Mouse (Mus musculus) gastrocnemius, postnatal 36 days (tissue): ENCODE data around the gene Tbc1d19. TPM values are rescaled to one million over a fixed set of nuclear protein-coding genes. Genes with fewer than 3 reads are reported as not detected.
A peak's percentile ranks its signal among the peaks of the same experiment; 100 is the strongest.

ENCODE experiments used
- DNase-seq, 2 experiments: peaks; one replicate each; pipeline ENCODE4 v3.0.0; 2022
- intact Hi-C: fragments of 180-260 bp; cut with DNase I; formaldehyde crosslinking; loops from one replicate; pipeline ENCODE4 v1.15.1; 2025
- long read RNA-seq, 2 experiments: library from polyadenylated mRNA; stranded (forward); transcript quantifications; one replicate each; pipeline ENCODE4 v2.0.0; 2021
- total RNA-seq, 2 experiments: library from RNA; stranded (reverse); gene quantifications; 2 replicates each; pipeline ENCODE4 v1.2.3; 2021

Gene Tbc1d19
- 10 to 100 TPM; 19.7 to 26.2 TPM for total RNA-seq
- long read RNA-seq, experiment 1, transcript Tbc1d19-201 (21 exons, 2,273 nt) = major isoform, 14 of 23 reads
- long read RNA-seq, experiment 1, partial matches to known transcripts = 1 of 23 reads
- long read RNA-seq, experiment 1, other reads (novel, unspliced or antisense) = 8 of 23 reads
- long read RNA-seq, experiment 2, transcript Tbc1d19-201 (21 exons, 2,273 nt) = major isoform, 17 of 23 reads
- long read RNA-seq, experiment 2, partial matches to known transcripts = 1 of 23 reads
- long read RNA-seq, experiment 2, other reads (novel, unspliced or antisense) = 5 of 23 reads

GRCm38 (mm10) chr5:53809115-53809991 is at the start of gene Tbc1d19:
TSS of gene Tbc1d19 (plus strand) at chr5:53809606.
- DNase-seq = peak; percentile 80 to 84
- intact Hi-C loops = no loop called here

GRCm38 (mm10) chr5:53759912-53760311 is 49.5 kb upstream of the Tbc1d19 start:
- intact Hi-C loops = no loop called here
- no peak for DNase-seq

GRCm38 (mm10) chr5:53760914-53761313 is 48.5 kb upstream of the Tbc1d19 start:
- intact Hi-C loops = no loop called here
- no peak for DNase-seq

GRCm38 (mm10) chr5:53761346-53761745 is 48.1 kb upstream of the Tbc1d19 start:
- no peak for DNase-seq
- intact Hi-C loops = no loop called here

- DNase-seq = no peak
- intact Hi-C loops = no loop called here
Measured at GRCm38 (mm10) chr5:53784818-53785520, 24.4 kb upstream of the Tbc1d19 start.

- intact Hi-C loops = no loop called here
- DNase-seq = no peak
Measured at GRCm38 (mm10) chr5:53801379-53801778, 8.0 kb upstream of the Tbc1d19 start.

- peak; percentile 29 to 38 for DNase-seq
- intact Hi-C loops = no loop called here
Measured at GRCm38 (mm10) chr5:53819711-53820110, 10.3 kb downstream of the Tbc1d19 start.

- intact Hi-C loops = no loop called here
- DNase-seq = no peak
Measured at GRCm38 (mm10) chr5:53825886-53826285, 16.5 kb downstream of the Tbc1d19 start.

GRCm38 (mm10) chr5:53834489-53834888 is 25.1 kb downstream of the Tbc1d19 start:
- no peak for DNase-seq
- intact Hi-C loops = no loop called here

GRCm38 (mm10) chr5:53841256-53841655 is 31.9 kb downstream of the Tbc1d19 start:
- intact Hi-C loops = no loop called here
- no peak for DNase-seq

GRCm38 (mm10) chr5:53848294-53848942 is 39.0 kb downstream of the Tbc1d19 start:
- intact Hi-C loops = no loop called here
- no peak for DNase-seq

- DNase-seq = no peak
- intact Hi-C loops = no loop called here
Measured at GRCm38 (mm10) chr5:53852574-53852973, 43.2 kb downstream of the Tbc1d19 start.

- no peak for DNase-seq
- intact Hi-C loops = no loop called here
Measured at GRCm38 (mm10) chr5:53854561-53854960, 45.2 kb downstream of the Tbc1d19 start.

- intact Hi-C loops = no loop called here
- no peak for DNase-seq
Measured at GRCm38 (mm10) chr5:53856011-53856410, 46.6 kb downstream of the Tbc1d19 start.

GRCm38 (mm10) chr5:53865146-53865545 is 55.7 kb downstream of the Tbc1d19 start:
- intact Hi-C loops = no loop called here
- no peak for DNase-seq

- no peak for DNase-seq
- intact Hi-C loops = no loop called here
Measured at GRCm38 (mm10) chr5:53865991-53866390, 56.6 kb downstream of the Tbc1d19 start.

- intact Hi-C loops = loop anchor here (2.0 to 5.0 kb wide), 2 partner anchors 126 to 241 kb away; partner anchors contain the start of gene Stim2
Measured at GRCm38 (mm10) chr5:53871665-53872312, 62.4 kb downstream of the Tbc1d19 start.

GRCm38 (mm10) chr5:53874966-53875365 is 65.6 kb downstream of the Tbc1d19 start:
- intact Hi-C loops = loop anchor here (5.0 kb wide), 1 partner anchor 122 kb away; the partner anchor contains the start of gene Stim2
- DNase-seq = no peak

More at GRCm38 (mm10) chr5:53871665-53872312, 62.4 kb downstream of the Tbc1d19 start:
- peak in 1 of 2 experiments; percentile 47 for DNase-seq

GRCm38 (mm10) chr5:53880724-53881123 is 71.3 kb downstream of the Tbc1d19 start:
- intact Hi-C loops = no loop called here
- no peak for DNase-seq
